Mouse (Mus musculus) forebrain, embryonic 11.5 days (tissue): Measurements from ENCODE around the gene Gm13276. TPM values are rescaled to one million over a fixed set of nuclear protein-coding genes. Genes with fewer than 3 reads are reported as not detected.
"Not testable (repeated sequence)": the region's sequence is repeated elsewhere in the genome, so short reads cannot be mapped to it uniquely, and the experiment has no call there.

Experiments used
- ATAC-seq: fragments of 200-750 bp; cut with Nextera tagmentation; replicated peaks from 2 replicates; pipeline ENCODE4 v1.8.0; 2017; ENCODE audit warnings: moderate TSS enrichment; ENCODE audit not compliant: low FRiP score
- DNase-seq: peaks from one replicate; pipeline ENCODE4 v3.0.0-alpha.2; 2017; ENCODE audit warnings: low spot score
- H3K27ac ChIP-seq: fragments of 300-500 bp; sonication (generic); 2 replicates; pipeline ENCODE4 v1.5.1; 2014; ENCODE audit warnings: low read depth, low read length
- H3K27me3 ChIP-seq: fragments of 300-500 bp; sonication (generic); 2 replicates; pipeline ENCODE4 v1.6.1; 2014; ENCODE audit warnings: mild to moderate bottlenecking, low read length, mixed read lengths; ENCODE audit not compliant: control insufficient read depth, insufficient read depth
- H3K36me3 ChIP-seq: fragments of 300-500 bp; sonication (generic); 2 replicates; pipeline ENCODE4 v1.6.1; 2014; ENCODE audit warnings: mild to moderate bottlenecking, low read length, moderate library complexity, mixed read lengths; ENCODE audit not compliant: control insufficient read depth, insufficient read depth
- H3K4me1 ChIP-seq: fragments of 300-500 bp; sonication (generic); replicated peaks from 2 replicates; pipeline ENCODE4 v1.6.1; 2014; ENCODE audit warnings: low read length, mixed read lengths; ENCODE audit not compliant: control insufficient read depth, insufficient read depth
- H3K4me2 ChIP-seq: fragments of 300-500 bp; sonication (generic); 2 replicates; pipeline ENCODE4 v1.6.1; 2014; ENCODE audit warnings: low read depth, mild to moderate bottlenecking, low read length, moderate library complexity, mixed read lengths; ENCODE audit not compliant: severe bottlenecking
- H3K4me3 ChIP-seq: fragments of 300-500 bp; sonication (generic); 2 replicates; pipeline ENCODE4 v1.5.1; 2014; ENCODE audit warnings: low read depth, low read length
- H3K9ac ChIP-seq: fragments of 300-500 bp; sonication (generic); 2 replicates; pipeline ENCODE4 v1.6.1; 2014; ENCODE audit warnings: low read length
- H3K9me3 ChIP-seq: fragments of 300-500 bp; sonication (generic); 2 replicates; pipeline ENCODE4 v1.6.1; 2016; ENCODE audit warnings: low read length, mixed read lengths; ENCODE audit not compliant: control insufficient read depth
- WGBS: fragments of 180-500 bp; shearing (Covaris S2); extraction: QIAGEN DNeasy Blood & Tissue Kit; methylation state at CpG from one replicate; pipeline ENCODE4 v1.1.7; 2014; 5-methylcytosine and 5-hydroxymethylcytosine counted together
- polyA plus RNA-seq: library from polyadenylated mRNA; unstranded; fragments of >200 nt; fragmentation: Nextera tagmentation; extraction: Ambion mirVana; gene quantifications from 2 replicates; pipeline ENCODE4 v1.2.1, GENCODE M21; 2014

Gene Gm13276
- polyA plus RNA-seq, 1 experiment from 2014 or later = not detected

- not testable (repeated sequence) for H3K27ac ChIP-seq, H3K4me2 ChIP-seq, H3K36me3 ChIP-seq, H3K9me3 ChIP-seq, ATAC-seq, H3K9ac ChIP-seq, DNase-seq, H3K4me1 ChIP-seq, H3K4me3 ChIP-seq, H3K27me3 ChIP-seq
- WGBS = no CpG with 5 or more reads among the region's 32 CpGs
Observed at GRCm38 (mm10) chr4:88773534-88773933, 12.0 kb upstream of the Gm13276 start, which contains the start of gene Gm13290. TSS of gene Gm13290 (plus strand) at chr4:88773834.

GRCm38 (mm10) chr4:88776622-88777021 is 8.9 kb upstream of the Gm13276 start, which contains the start of gene Gm13289:
TSS of gene Gm13289 (plus strand) at chr4:88776922.
- not testable (repeated sequence) for H3K4me1 ChIP-seq, H3K27ac ChIP-seq, ATAC-seq, H3K9me3 ChIP-seq, H3K4me3 ChIP-seq, H3K9ac ChIP-seq, H3K27me3 ChIP-seq, H3K4me2 ChIP-seq, H3K36me3 ChIP-seq, DNase-seq
- no CpG with 5 or more reads among the region's 29 CpGs for WGBS

GRCm38 (mm10) chr4:88779550-88779949 is 6.0 kb upstream of the Gm13276 start, which contains the start of gene Gm13272:
TSS of gene Gm13272 (plus strand) at chr4:88779850.
- no CpG with 5 or more reads among the region's 29 CpGs for WGBS
- not testable (repeated sequence) for H3K9me3 ChIP-seq, ATAC-seq, H3K36me3 ChIP-seq, DNase-seq, H3K27me3 ChIP-seq, H3K4me2 ChIP-seq, H3K4me3 ChIP-seq, H3K9ac ChIP-seq, H3K4me1 ChIP-seq, H3K27ac ChIP-seq

GRCm38 (mm10) chr4:88780320-88780719 is 5.2 kb upstream of the Gm13276 start:
- H3K4me2 ChIP-seq, H3K27me3 ChIP-seq, H3K9me3 ChIP-seq, H3K9ac ChIP-seq, ATAC-seq, H3K4me1 ChIP-seq, H3K36me3 ChIP-seq, H3K27ac ChIP-seq, DNase-seq, H3K4me3 ChIP-seq: not testable (repeated sequence)
- WGBS = 48% methylated on average over 12 of the region's 18 CpGs

GRCm38 (mm10) chr4:88781831-88782230 is 3.7 kb upstream of the Gm13276 start, which contains the start of gene Ifnz:
TSS of gene Ifnz (plus strand) at chr4:88782131.
- not testable (repeated sequence) for DNase-seq, H3K27me3 ChIP-seq, H3K36me3 ChIP-seq, H3K4me1 ChIP-seq, H3K27ac ChIP-seq, ATAC-seq, H3K9ac ChIP-seq, H3K4me3 ChIP-seq, H3K4me2 ChIP-seq, H3K9me3 ChIP-seq
- WGBS = 29% methylated on average over 4 of the region's 7 CpGs

GRCm38 (mm10) chr4:88782335-88782734 is 3.2 kb upstream of the Gm13276 start:
- H3K27me3 ChIP-seq, H3K36me3 ChIP-seq, ATAC-seq, H3K4me3 ChIP-seq, H3K9me3 ChIP-seq, H3K4me2 ChIP-seq, DNase-seq, H3K27ac ChIP-seq, H3K4me1 ChIP-seq, H3K9ac ChIP-seq: not testable (repeated sequence)
- 0% methylated on average over 12 of the region's 31 CpGs for WGBS

- H3K36me3 ChIP-seq, ATAC-seq, H3K9me3 ChIP-seq, DNase-seq, H3K4me2 ChIP-seq, H3K9ac ChIP-seq, H3K4me1 ChIP-seq, H3K27me3 ChIP-seq, H3K27ac ChIP-seq, H3K4me3 ChIP-seq: not testable (repeated sequence)
- WGBS = 0% methylated on average over 1 of the region's 28 CpGs
Observed at GRCm38 (mm10) chr4:88788402-88788801, 2.9 kb downstream of the Gm13276 start, which contains the start of gene Gm13277. TSS of gene Gm13277 (plus strand) at chr4:88788632.

- not testable (repeated sequence) for H3K27ac ChIP-seq, DNase-seq, H3K4me1 ChIP-seq, H3K36me3 ChIP-seq, ATAC-seq, H3K9me3 ChIP-seq, H3K4me3 ChIP-seq, H3K9ac ChIP-seq, H3K27me3 ChIP-seq, H3K4me2 ChIP-seq
- WGBS = no CpG with 5 or more reads among the region's 28 CpGs
Observed at GRCm38 (mm10) chr4:88791250-88791649, 5.7 kb downstream of the Gm13276 start, which contains the start of gene Gm13278. TSS of gene Gm13278 (plus strand) at chr4:88791550.

GRCm38 (mm10) chr4:88793936-88794675 is 8.6 kb downstream of the Gm13276 start, which contains the start of gene Gm13275:
TSS of gene Gm13275 (plus strand) at chr4:88794487.
- not testable (repeated sequence) for DNase-seq, H3K27ac ChIP-seq, H3K36me3 ChIP-seq, H3K4me2 ChIP-seq, H3K4me3 ChIP-seq, H3K27me3 ChIP-seq, ATAC-seq, H3K9ac ChIP-seq, H3K4me1 ChIP-seq, H3K9me3 ChIP-seq
- 0% methylated on average over 7 of the region's 52 CpGs for WGBS
